Mouse (Mus musculus): ENCODE measurements around the gene Tap1. TPM values are rescaled to one million over a fixed set of nuclear protein-coding genes. Genes with fewer than 3 reads are reported as not detected.
"Not testable (repeated sequence)": the region's sequence is repeated elsewhere in the genome, so short reads cannot be mapped to it uniquely, and the experiment has no call there.

Tap1 gene
- total RNA-seq (2021) = 1 to 10 TPM; 5.1 to 5.2 TPM
- long read RNA-seq, transcript Tap1-206 (11 exons, 2,953 nt) = major isoform, 5 of 6 reads
- long read RNA-seq, partial matches to known transcripts = 0 of 6 reads
- long read RNA-seq, other reads (novel, unspliced or antisense) = 1 of 6 reads

GRCm38 (mm10) chr17:34187261-34187916 lies at the start of gene Tap1, which contains the start of gene Psmb9:
Gene Tap1, plus strand, starts transcription at chr17:34187553.
Gene Psmb9, minus strand, starts transcription at chr17:34187764.
- peak; percentile 97 for DNase-seq (ENCODE audit: low spot score in 2 of 2)

GRCm38 (mm10) chr17:34137601-34138000 lies 49.8 kb upstream of the Tap1 start:
- no peak for DNase-seq (ENCODE audit: low spot score in 2 of 2)

- DNase-seq (ENCODE audit: low spot score in 2 of 2) = no peak
Observed at GRCm38 (mm10) chr17:34138655-34139054, 48.7 kb upstream of the Tap1 start.

- DNase-seq (ENCODE audit: low spot score in 2 of 2) = no peak
Observed at GRCm38 (mm10) chr17:34139416-34139815, 47.9 kb upstream of the Tap1 start.

DNA sequence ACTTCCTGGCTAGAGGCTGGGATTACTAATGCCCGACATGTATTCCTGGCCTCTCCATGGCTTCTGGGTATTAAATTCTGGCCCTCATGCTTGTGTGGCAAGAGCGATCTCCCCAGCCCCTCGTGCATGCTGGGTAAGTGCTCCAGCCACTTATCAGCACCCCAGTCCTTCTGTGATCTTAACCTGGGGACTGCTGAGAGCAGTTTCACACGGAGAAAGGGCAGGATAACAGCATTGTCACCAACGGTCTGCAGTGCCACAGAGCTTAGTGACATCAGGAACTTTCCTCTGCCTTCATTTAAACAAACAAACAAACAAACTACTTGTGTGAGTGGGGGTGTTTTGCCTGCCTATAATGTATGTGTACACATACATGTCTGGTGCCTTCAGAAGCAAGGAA lies 47.1 kb upstream of the Tap1 start:
- DNase-seq (ENCODE audit: low spot score in 2 of 2) = no peak

- DNase-seq (ENCODE audit: low spot score in 2 of 2) = no peak
Observed at GRCm38 (mm10) chr17:34141448-34141847, 45.9 kb upstream of the Tap1 start.

DNA sequence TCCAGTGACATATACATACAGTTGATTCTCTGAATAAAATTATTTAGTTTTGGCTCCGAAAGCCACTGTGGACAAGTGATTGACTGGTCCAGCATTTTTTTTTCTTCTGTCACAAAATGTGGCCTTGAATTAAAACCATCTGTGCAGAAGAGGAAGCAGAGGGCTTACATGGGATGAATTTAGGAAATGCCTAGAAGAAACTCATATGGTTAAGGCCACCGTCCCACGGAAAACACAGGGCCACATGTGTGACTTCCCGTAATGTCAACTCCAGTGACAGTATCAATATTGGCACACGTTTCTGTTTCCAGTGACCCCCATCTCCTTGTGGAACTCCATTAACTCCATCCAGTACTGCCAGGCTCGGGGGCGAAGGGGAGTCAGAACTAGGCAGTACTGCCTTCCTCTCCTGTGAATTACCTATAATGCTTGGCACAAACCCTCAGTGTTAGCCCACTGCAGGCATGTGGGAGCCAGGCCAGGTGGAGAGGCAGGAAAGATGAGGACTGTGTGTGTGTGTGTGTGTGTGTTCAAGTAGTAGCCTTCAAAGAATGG lies 44.8 kb upstream of the Tap1 start:
- DNase-seq (ENCODE audit: low spot score in 2 of 2) = no peak

GRCm38 (mm10) chr17:34143033-34143432 lies 44.3 kb upstream of the Tap1 start, which contains the start of gene H2-DMb2:
Gene H2-DMb2, plus strand, starts transcription at chr17:34143307.
- no peak for DNase-seq (ENCODE audit: low spot score in 2 of 2)

- no peak for DNase-seq (ENCODE audit: low spot score in 2 of 2)
Observed at GRCm38 (mm10) chr17:34143461-34143860, 43.9 kb upstream of the Tap1 start.

DNA sequence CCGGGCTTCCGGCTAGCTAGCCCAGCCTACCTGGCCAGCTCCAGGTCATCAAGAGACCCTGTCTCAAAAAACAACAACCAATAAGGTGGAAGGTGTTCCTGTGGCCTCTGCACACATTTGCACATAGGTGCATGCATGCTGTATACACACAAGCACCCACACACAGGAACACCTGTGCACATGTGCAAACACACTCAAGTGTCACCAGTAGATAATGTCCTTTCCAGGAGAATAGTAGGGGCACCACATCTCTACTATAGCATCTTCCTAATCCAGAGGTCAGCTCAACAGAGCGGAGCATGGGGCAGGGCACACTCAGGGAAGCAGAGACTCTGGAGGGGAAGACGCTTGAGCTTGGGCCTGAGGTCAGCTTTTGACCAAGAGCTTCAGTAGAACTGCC lies 43.1 kb upstream of the Tap1 start:
- not testable (repeated sequence) for DNase-seq (ENCODE audit: low spot score in 2 of 2)

- DNase-seq (ENCODE audit: low spot score in 2 of 2) = no peak
Observed at GRCm38 (mm10) chr17:34144960-34145371, 42.4 kb upstream of the Tap1 start.

GRCm38 (mm10) chr17:34152923-34153322 lies 34.4 kb upstream of the Tap1 start, which contains the start of gene H2-DMb1:
Gene H2-DMb1, plus strand, starts transcription at chr17:34153072.
- DNase-seq (ENCODE audit: low spot score in 2 of 2) = no peak

GRCm38 (mm10) chr17:34155534-34155933 lies 31.8 kb upstream of the Tap1 start:
- DNase-seq (ENCODE audit: low spot score in 2 of 2) = no peak

DNA sequence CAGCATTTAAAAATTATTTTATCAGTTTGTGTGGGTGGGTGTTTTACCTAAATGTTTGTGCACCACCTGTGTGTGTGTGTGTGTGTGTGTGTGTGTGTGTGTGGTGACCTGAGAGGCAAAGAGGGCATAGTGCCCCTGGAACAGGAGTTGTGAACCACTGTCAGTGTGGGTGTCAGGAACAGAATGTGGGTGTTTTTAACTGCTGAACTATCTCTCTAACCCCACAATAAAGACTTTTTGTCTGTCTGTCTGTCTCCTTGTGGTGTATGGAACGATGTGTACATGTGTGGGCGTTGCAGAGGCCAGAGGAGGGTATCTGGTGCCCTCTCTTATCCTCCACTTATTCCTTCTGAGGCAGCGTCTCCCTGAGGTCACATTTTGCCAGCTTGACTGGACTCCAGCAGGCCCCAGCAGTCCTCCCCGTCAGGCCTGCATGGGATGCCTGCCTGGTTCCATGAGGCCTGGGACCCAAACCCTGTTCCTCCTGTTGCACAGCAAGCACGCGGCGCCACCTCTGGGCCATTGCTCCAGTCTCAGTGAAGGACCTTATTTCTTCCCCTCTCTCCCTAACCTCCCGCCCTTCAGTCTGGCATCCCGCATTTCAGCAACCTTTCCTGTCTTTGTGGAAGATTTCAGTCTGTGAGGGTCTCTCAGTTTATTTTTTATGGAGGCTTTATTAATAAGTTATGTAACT lies 23.0 kb upstream of the Tap1 start:
- no peak for DNase-seq (ENCODE audit: low spot score in 2 of 2)

DNA sequence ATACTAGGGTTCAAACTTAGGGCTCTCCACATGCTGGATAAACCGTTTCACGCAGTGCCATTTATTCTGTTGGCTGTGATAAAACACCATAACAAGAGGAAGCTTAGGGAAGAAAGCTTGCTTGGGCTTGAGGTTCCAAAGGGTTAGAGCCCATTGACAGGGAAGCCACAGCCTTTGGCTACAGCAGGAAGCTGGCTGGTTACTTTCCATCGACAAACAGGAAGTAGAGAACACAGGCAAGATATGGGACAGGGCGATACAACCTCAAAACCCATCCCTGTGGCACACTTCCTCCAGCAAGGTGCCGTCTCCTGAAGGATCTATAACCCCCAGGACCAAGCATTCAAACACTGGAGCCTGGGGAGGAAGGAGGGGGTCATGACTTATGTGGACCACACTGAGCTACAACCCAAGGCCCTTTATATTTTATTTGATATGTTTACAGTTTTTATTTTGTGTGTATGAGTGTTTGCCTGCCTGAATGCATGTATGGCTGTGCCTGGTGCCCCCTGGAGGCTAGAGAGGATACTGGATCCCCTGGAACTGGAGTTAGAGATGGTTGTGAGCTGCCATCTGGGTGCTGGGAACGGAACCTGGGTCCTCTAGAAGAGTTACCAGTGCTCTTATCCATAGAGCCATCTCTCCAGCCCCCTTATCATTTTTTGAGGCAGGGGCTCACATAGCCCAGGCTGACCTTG lies 22.2 kb upstream of the Tap1 start:
- DNase-seq (ENCODE audit: low spot score in 2 of 2) = no peak

- DNase-seq (ENCODE audit: low spot score in 2 of 2) = peak; percentile 24 to 46
Observed at GRCm38 (mm10) chr17:34169279-34169678, 18.1 kb upstream of the Tap1 start.

DNA sequence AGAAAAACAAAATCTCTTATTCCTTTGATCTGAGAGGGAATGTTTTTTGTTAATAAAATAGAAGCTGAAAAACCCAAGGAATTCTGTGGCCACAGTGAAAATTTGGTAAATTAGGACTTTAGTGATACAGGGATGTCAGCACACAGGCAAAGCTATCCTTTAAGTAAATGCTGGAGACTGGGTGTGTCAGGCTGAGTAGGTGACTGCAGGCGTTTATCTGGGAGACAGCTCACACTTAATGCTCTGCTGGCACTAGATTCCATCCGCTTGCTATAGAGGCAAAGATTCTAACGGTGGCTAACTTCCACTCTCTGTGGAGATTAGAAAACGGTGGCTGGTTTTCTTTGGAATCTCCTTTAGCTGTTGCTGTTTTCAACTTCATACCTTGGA lies 16.9 kb upstream of the Tap1 start:
- no peak for DNase-seq (ENCODE audit: low spot score in 2 of 2)

DNA sequence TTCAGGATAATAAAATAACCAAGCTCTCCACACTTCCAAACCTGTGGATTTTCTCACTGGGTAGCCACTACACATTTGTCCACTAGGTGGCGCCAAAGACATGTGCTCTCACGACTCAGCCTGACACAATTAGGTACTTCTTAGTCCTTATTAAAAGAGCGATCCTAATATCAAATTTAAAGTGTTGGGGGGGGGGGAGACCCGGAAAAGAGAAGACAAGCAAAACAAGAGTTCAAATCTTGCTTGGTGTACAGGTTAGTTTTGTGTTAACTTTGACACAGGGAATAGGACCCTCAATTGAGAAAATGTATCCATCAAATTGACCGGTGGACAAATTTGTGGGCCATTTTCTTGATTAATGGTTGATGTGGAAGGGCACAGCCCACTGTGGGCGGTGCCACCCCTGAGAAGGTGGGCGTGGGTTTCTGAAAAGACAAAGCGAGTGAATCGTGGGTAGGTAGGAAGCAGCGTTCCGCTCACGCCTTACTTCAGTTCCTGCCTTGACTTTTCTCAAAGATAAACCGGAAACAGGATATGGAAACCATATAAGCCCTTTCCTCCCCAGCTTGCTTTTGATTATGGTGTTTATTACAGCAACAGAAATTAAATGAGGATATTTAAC lies 16.4 kb upstream of the Tap1 start:
- DNase-seq (ENCODE audit: low spot score in 2 of 2) = peak; percentile 90 to 91

DNA sequence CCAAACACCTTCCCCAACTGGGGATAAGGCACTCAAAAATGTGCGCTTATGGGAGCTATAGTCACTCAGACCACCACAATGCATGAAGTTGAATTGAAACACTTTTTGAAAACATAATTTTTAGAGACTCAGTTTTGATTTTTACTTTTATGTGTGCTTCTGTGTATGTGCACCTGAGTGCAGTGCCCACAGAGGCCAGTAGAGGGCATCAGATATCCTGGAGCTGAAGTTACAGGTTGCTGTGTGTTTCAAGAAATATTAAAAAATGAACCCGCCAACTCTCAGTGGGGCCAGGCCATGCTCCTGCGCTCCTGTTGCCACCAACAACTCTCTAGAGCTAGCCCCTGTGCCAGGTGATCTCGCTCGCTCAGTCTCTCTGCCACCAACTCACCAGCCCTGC lies 14.8 kb upstream of the Tap1 start:
- no peak for DNase-seq (ENCODE audit: low spot score in 2 of 2)

- no peak for DNase-seq (ENCODE audit: low spot score in 2 of 2)
Observed at GRCm38 (mm10) chr17:34174075-34174474, 13.3 kb upstream of the Tap1 start.

GRCm38 (mm10) chr17:34177179-34177578 lies 10.2 kb upstream of the Tap1 start:
- no peak for DNase-seq (ENCODE audit: low spot score in 2 of 2)
